Mouse (Mus musculus) left cerebral cortex, adult 11 months (tissue): ENCODE measurements around the gene Xpo5.
A peak's percentile ranks its signal among the peaks of the same experiment; 100 is the strongest.

ENCODE experiments used
- DNase-seq: peaks from one replicate; pipeline ENCODE4 v3.0.0; 2022; ENCODE audit warnings: low spot score

Xpo5 gene

GRCm38 (mm10) chr17:46201151-46201550 lies 1.4 kb upstream of the Xpo5 start:
- no peak for DNase-seq

- peak; percentile 11 for DNase-seq
These were observed 496 bp downstream of the Xpo5 start for GRCm38 (mm10) chr17:46203078-46203477.

DNA sequence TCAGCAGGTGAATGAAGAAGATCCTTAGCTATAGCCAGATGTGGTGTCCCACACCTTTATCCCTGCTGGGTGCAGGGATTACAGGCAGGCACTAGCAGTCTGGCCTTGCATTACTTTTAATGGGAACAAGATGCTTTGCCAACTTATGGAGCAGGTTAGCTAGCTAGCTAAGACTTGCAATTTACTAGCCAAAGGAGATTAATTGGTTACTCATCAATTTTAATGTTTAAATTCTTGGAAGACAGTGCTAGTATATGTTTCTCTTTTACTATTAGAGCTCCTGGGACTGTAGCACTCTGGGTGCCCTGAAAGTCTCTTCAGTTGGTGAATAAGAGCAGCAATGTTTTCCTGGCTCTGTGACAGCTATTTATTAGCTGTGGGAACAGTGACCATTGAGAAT lies 4.1 kb downstream of the Xpo5 start:
- no peak for DNase-seq

DNA sequence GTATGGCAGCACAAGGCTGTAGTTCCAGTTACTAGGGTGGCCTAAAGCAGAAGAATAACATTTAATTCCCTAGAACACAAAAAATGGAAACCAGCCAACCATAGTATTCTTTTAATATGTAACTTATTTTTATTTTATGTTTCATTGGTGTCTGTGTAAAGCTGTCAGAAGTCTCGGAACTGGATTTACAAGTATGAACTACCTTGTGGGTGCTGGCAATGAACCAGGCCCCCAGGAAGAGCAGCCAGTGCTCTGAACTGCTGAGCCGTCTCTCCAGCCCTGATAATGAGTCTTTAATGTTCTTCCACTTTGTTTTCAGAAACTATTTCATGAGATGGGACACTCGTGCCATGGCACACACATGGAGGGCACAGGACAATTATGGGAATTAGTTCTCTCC lies 8.0 kb downstream of the Xpo5 start:
- DNase-seq: no peak

DNA sequence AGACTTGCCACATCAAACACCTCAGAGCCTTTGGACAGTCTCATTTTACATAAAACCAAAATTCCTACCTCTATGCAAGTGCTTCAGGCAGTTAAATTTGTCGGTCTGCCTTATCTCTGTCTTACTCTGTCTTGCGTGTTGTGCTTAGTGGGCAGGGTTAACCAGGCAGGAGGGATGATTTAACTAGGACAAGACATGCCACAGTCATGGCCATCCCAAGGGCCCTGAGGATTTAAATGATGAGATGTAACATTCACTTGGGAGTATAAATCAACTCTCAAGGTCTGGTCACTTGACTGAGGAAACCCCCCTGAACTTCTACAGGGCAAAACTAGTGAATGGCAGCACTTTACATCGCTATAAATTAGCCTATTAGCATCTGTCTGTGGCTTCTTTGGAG lies 19.0 kb downstream of the Xpo5 start:
- no peak for DNase-seq

DNA sequence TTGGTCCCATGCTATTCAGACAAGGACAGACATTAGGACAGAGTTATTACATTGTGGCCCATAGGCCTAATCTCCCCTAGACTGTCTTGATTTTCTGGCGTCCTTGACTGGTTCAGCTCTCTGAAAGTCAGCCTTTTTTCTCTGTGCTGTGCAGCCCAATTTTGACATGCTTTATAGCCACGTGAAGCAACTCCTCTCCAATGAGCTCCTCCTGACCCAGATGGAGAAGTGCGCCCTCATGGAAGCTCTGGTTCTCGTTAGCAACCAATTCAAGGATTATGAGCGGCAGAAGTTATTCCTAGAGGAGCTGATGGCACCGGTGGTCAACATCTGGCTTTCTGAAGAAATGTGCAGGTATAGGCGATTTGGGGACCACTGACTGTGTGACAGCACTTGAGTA lies 25.0 kb downstream of the Xpo5 start:
- no peak for DNase-seq

DNA sequence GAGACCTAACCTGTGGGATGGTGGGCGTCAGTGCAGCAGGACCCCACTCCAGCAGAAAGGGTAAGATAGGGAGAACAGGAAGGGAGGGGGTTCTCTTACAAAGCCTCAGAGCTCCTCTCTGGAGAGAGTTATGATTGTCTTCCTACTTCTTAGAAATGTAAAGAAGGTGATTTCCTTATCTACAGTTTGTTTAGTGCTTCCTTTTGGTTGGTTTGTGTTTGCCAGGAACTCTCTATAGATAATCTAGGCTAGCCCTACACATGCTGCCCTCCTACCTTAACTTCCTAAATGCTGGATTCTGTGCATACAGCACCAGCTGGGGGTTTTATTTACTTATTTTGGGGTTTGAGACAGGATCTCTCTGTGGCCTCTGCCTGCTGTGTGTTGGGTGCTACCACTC lies 33.5 kb downstream of the Xpo5 start:
- no peak for DNase-seq

- DNase-seq: no peak
These were observed 34.5 kb downstream of the Xpo5 start for GRCm38 (mm10) chr17:46237079-46237478.

DNA sequence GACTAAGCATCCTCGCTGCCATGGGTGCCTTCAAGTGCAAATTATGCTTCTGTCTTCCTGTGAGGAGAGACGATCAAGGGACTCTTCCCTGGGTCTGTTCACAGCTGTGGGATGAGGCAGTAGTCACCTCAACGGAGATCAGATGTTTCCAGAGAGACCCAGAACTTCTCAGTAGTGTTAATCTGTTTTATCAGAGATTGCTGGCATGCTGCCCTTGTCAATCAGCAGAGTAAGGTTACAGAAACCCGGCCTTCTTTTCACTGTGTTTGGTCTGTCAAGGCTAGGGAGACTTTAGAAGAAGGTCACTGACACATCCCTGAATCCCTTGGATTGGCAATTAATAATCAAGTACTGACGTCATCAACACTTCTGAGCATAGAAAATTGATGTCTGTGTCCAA lies 34.9 kb downstream of the Xpo5 start:
- DNase-seq: no peak

- DNase-seq: no peak
These were observed 37.0 kb downstream of the Xpo5 start for GRCm38 (mm10) chr17:46239516-46240114.

DNA sequence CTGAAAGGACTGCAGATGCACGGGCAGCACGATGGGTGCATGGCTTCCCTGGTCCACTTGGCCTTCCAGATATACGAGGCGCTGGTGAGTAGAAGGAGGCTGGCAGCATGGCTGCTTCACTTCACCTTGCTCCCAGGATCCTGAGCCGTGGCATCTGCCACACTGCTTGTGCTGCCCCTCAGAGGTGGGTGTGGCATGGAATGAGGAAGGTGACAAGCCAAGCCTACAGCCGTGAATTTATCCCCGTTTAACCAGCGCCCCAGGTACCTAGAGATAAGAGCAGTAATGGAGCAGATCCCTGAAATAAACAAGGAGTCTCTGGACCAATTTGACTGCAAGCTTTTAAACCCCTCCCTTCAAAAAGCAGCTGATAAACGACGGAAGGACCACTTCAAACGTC lies 38.9 kb downstream of the Xpo5 start:
- no peak for DNase-seq

- DNase-seq: no peak
These were observed 39.7 kb downstream of the Xpo5 start for GRCm38 (mm10) chr17:46242274-46242673.

GRCm38 (mm10) chr17:46242993-46243392 lies 40.4 kb downstream of the Xpo5 start:
- no peak for DNase-seq

DNA sequence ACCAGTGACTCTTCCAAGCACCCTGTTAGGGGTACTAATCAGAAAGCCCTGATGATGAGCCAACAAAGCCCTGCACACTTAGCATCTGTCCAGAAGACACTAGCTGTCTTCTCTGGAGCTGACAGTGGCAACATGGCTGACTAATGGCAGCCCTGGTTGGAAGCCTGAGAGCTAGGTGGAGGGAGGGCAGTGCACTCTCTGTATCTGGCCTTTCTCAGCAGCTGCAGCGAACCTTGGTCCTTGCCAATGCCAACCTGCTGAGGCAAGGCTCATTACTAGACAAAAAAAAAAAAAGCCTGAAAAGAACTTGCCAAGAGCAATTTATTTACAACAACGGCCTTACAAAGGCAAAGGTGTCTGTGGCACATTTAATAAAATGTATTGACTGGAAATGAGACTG lies 41.0 kb downstream of the Xpo5 start:
- DNase-seq: no peak

DNA sequence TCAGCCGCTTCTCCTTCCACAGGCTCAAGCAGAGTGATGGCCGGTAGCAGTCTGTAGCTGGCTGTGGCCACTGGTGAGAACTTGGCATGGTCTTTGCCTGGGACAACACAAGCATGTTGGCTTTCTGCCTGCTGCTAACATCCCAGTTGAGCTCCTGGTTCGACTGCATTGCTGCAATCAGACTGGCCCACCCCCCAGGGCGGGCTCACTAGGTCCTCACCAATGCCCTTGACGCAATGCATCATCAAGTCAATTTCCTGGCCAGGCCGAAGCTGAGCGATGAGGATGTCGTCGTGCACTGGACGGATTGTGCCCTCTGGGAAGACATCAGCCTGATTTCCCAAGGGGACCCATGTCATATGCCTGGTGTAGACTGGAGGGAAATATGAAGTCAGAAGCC lies 42.0 kb downstream of the Xpo5 start:
- DNase-seq: no peak

GRCm38 (mm10) chr17:46247512-46248188 lies 45.1 kb downstream of the Xpo5 start, which contains the start of the genes Polr1c and Yipf3:
Polr1c (minus strand) TSS chr17:46248054.
Yipf3 (plus strand) TSS chr17:46248080.
- peak; percentile 90 for DNase-seq

GRCm38 (mm10) chr17:46248189-46248522 lies 45.6 kb downstream of the Xpo5 start:
- no peak for DNase-seq

DNA sequence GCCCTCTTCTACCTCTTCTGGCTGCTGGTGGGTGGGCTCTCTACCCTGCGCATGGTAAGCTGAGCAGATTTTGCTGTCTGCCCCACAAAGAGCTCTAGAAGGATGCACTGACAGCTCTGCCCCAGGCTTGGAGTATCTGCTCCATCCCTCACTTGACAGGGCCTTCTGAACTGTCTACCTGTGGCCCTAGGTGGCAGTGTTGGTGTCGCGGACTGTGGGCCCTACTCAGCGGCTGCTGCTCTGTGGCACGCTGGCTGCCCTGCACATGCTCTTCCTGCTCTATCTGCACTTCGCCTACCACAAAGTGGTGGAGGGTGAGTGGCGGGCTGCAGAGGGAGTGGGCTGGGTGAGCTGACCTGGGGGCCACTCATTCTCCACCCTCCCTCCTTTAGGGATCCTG lies 48.6 kb downstream of the Xpo5 start:
- DNase-seq: no peak

DNA sequence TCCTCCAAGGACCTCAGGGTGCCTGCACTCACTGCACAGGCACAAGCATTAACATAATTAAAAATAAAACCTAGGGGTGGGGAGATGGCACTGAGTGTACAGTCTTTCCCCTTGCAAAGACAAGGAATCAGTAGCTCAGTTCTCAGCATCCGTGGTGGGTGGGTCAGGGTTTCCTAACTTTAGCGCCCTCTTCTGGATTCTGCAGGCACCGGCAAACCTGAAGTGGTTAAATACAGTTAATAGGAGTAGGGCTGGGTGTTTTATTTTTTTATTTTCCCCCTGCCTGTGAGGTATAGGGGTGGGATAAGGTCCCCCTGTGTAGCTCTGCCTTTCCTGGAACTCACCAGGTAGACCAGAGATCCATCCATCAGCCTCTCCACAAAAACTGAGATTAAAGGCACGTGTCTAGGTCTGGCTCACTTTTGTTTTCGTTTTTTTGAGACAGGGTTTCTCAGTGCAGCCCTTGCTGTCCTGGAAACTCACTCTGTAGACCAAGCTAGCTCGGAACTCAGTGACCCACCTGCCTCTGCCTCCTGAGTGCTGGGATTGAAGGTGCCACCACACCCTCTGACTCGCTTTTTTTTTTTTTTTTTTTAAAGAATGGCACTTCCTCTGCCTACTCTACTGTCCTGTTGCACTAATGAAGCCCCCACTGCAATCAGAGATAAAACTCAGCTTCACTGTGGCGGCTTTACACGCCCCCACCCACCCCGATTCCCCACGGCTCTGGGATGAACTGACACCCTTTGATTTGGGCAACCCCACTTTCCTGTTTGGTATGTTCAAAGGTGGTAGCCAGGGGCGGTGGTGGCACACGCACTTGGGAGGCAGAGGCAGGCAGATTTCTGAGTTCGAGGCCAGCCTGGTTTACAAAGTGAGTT lies 50.2 kb downstream of the Xpo5 start:
- DNase-seq: no peak

GRCm38 (mm10) chr17:46253452-46254084 lies 51.0 kb downstream of the Xpo5 start, which contains the start of gene Lrrc73:
Lrrc73 (plus strand) TSS chr17:46253531.
- peak; percentile 89 for DNase-seq

DNA sequence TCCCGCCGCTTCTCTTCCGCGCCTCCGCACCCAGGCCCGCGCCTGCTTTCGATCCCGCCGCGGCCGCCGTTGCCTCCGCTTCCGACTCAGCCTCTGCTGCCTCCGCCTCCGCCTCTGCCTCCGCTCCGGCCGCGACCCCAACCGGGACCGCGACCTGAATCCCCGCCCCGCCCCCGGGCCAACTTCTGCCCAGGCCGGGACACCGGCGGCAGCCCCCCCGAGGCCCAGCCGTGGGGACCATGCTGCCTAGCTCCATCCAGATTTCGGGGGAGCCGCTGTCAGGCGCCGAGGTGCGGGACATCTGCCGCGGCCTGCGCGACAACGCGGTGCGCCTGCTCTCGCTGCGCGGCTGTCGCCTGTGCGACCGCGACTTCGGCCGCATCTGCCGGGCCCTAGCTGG lies 51.5 kb downstream of the Xpo5 start:
- no peak for DNase-seq

- DNase-seq: no peak
These were observed 52.6 kb downstream of the Xpo5 start for GRCm38 (mm10) chr17:46255147-46255546.
